Mouse (Mus musculus): ENCODE measurements around the gene Tspoap1. TPM values are rescaled to one million over a fixed set of nuclear protein-coding genes. Genes with fewer than 3 reads are reported as not detected.

The Tspoap1 gene
- 10.3 and 11.8 TPM in 2 replicates for polyA plus RNA-seq (2012; rRNA removed)

- H3K27me3 ChIP-seq (ENCODE audit: control insufficient read depth, insufficient read depth, low read length): no peaks in the 10 kb centered on the region
- H3K36me3 ChIP-seq (ENCODE audit: control insufficient read depth, insufficient read depth, low read length): no peaks in the 10 kb centered on the region
- H3K4me3 ChIP-seq (ENCODE audit: control insufficient read depth, low read depth, low read length): peak within 1 kb of the TSS; percentile 60
- H3K4me1 ChIP-seq (ENCODE audit: control insufficient read depth, insufficient read depth, low read length): peaks cover 28% of the 10 kb centered on the region
- H3K27ac ChIP-seq (ENCODE audit: control insufficient read depth, insufficient read depth, low read depth, low read length): no peak within 1 kb of the TSS
- TF ChIP-seq POLR2A (IDR thresholded peaks at IDR 0.05; ENCODE audit: control insufficient read depth, low read depth, low read length): no peak; the same call in 1 of the 2 replicates
- no peak for TF ChIP-seq CTCF (IDR thresholded peaks at IDR 0.05; ENCODE audit: control insufficient read depth, insufficient read depth, insufficient replicate concordance, low read depth, low read length)
Measured at GRCm38 (mm10) chr11:87760301-87761081, at the start of gene Tspoap1. TSS of gene Tspoap1 (plus strand) at chr11:87760541.

GRCm38 (mm10) chr11:87712188-87712587 is 48.2 kb upstream of the Tspoap1 start:
- H3K4me1 ChIP-seq (ENCODE audit: control insufficient read depth, insufficient read depth, low read length): peaks cover 7% of the 10 kb centered on the region
- H3K36me3 ChIP-seq (ENCODE audit: control insufficient read depth, insufficient read depth, low read length): no peaks in the 10 kb centered on the region
- no peaks in the 10 kb centered on the region for H3K27me3 ChIP-seq (ENCODE audit: control insufficient read depth, insufficient read depth, low read length)
- H3K4me3 ChIP-seq (ENCODE audit: control insufficient read depth, low read depth, low read length): no peak overlapping the region
- no peak for TF ChIP-seq POLR2A (IDR thresholded peaks at IDR 0.05; ENCODE audit: control insufficient read depth, low read depth, low read length)
- no peak for TF ChIP-seq CTCF (IDR thresholded peaks at IDR 0.05; ENCODE audit: control insufficient read depth, insufficient read depth, insufficient replicate concordance, low read depth, low read length)
- no peak overlapping the region for H3K27ac ChIP-seq (ENCODE audit: control insufficient read depth, insufficient read depth, low read depth, low read length)

- Histone ChIP-seq H3K27me3 (ENCODE audit: control insufficient read depth, insufficient read depth, low read length) (no peaks in the 10 kb centered on the region), H3K36me3 (ENCODE audit: control insufficient read depth, insufficient read depth, low read length) (no peaks in the 10 kb centered on the region), H3K4me3 (ENCODE audit: control insufficient read depth, low read depth, low read length) (no peak overlapping the region), H3K4me1 (ENCODE audit: control insufficient read depth, insufficient read depth, low read length) (no peaks in the 10 kb centered on the region), H3K27ac (ENCODE audit: control insufficient read depth, insufficient read depth, low read depth, low read length) (no peak overlapping the region)
- no peak for TF ChIP-seq CTCF (IDR thresholded peaks at IDR 0.05; ENCODE audit: control insufficient read depth, insufficient read depth, insufficient replicate concordance, low read depth, low read length)
- TF ChIP-seq POLR2A (IDR thresholded peaks at IDR 0.05; ENCODE audit: control insufficient read depth, low read depth, low read length): no peak
Measured at GRCm38 (mm10) chr11:87715999-87716398, 44.3 kb upstream of the Tspoap1 start.

- H3K27ac ChIP-seq (ENCODE audit: control insufficient read depth, insufficient read depth, low read depth, low read length): no peak overlapping the region
- H3K36me3 ChIP-seq (ENCODE audit: control insufficient read depth, insufficient read depth, low read length): no peaks in the 10 kb centered on the region
- no peaks in the 10 kb centered on the region for H3K27me3 ChIP-seq (ENCODE audit: control insufficient read depth, insufficient read depth, low read length)
- no peak for TF ChIP-seq POLR2A (IDR thresholded peaks at IDR 0.05; ENCODE audit: control insufficient read depth, low read depth, low read length)
- H3K4me3 ChIP-seq (ENCODE audit: control insufficient read depth, low read depth, low read length): no peak overlapping the region
- no peaks in the 10 kb centered on the region for H3K4me1 ChIP-seq (ENCODE audit: control insufficient read depth, insufficient read depth, low read length)
Measured at GRCm38 (mm10) chr11:87719526-87719925, 40.8 kb upstream of the Tspoap1 start.

- H3K36me3 ChIP-seq (ENCODE audit: control insufficient read depth, insufficient read depth, low read length): no peaks in the 10 kb centered on the region
- TF ChIP-seq CTCF (IDR thresholded peaks at IDR 0.05; ENCODE audit: control insufficient read depth, insufficient read depth, insufficient replicate concordance, low read depth, low read length): no peak
- no peak for TF ChIP-seq POLR2A (IDR thresholded peaks at IDR 0.05; ENCODE audit: control insufficient read depth, low read depth, low read length)
- no peaks in the 10 kb centered on the region for H3K27me3 ChIP-seq (ENCODE audit: control insufficient read depth, insufficient read depth, low read length)
- no peak overlapping the region for H3K27ac ChIP-seq (ENCODE audit: control insufficient read depth, insufficient read depth, low read depth, low read length)
- H3K4me3 ChIP-seq (ENCODE audit: control insufficient read depth, low read depth, low read length): no peak overlapping the region
- H3K4me1 ChIP-seq (ENCODE audit: control insufficient read depth, insufficient read depth, low read length): no peaks in the 10 kb centered on the region
Measured at GRCm38 (mm10) chr11:87720324-87720723, 40.0 kb upstream of the Tspoap1 start.

- H3K36me3 ChIP-seq (ENCODE audit: control insufficient read depth, insufficient read depth, low read length): no peaks in the 10 kb centered on the region
- TF ChIP-seq POLR2A (IDR thresholded peaks at IDR 0.05; ENCODE audit: control insufficient read depth, low read depth, low read length) (no peak), CTCF (IDR thresholded peaks at IDR 0.05; ENCODE audit: control insufficient read depth, insufficient read depth, insufficient replicate concordance, low read depth, low read length) (no peak)
- no peak overlapping the region for H3K27ac ChIP-seq (ENCODE audit: control insufficient read depth, insufficient read depth, low read depth, low read length)
Measured at GRCm38 (mm10) chr11:87720839-87721238, 39.5 kb upstream of the Tspoap1 start.

GRCm38 (mm10) chr11:87722168-87722567 is 38.2 kb upstream of the Tspoap1 start:
- no peaks in the 10 kb centered on the region for H3K36me3 ChIP-seq (ENCODE audit: control insufficient read depth, insufficient read depth, low read length)
- H3K27ac ChIP-seq (ENCODE audit: control insufficient read depth, insufficient read depth, low read depth, low read length): no peak overlapping the region
- no peak for TF ChIP-seq POLR2A (IDR thresholded peaks at IDR 0.05; ENCODE audit: control insufficient read depth, low read depth, low read length)
- no peaks in the 10 kb centered on the region for H3K4me1 ChIP-seq (ENCODE audit: control insufficient read depth, insufficient read depth, low read length)
- no peak overlapping the region for H3K4me3 ChIP-seq (ENCODE audit: control insufficient read depth, low read depth, low read length)
- no peaks in the 10 kb centered on the region for H3K27me3 ChIP-seq (ENCODE audit: control insufficient read depth, insufficient read depth, low read length)

More at GRCm38 (mm10) chr11:87720839-87721238, 39.5 kb upstream of the Tspoap1 start:
- H3K27me3 ChIP-seq (ENCODE audit: control insufficient read depth, insufficient read depth, low read length): no peaks in the 10 kb centered on the region
- no peak overlapping the region for H3K4me3 ChIP-seq (ENCODE audit: control insufficient read depth, low read depth, low read length)
- H3K4me1 ChIP-seq (ENCODE audit: control insufficient read depth, insufficient read depth, low read length): no peaks in the 10 kb centered on the region
